Mouse (Mus musculus): ENCODE data around the gene Rin2. TPM values are rescaled to one million over a fixed set of nuclear protein-coding genes. Genes with fewer than 3 reads are reported as not detected.
"Not testable (repeated sequence)": the region's sequence is repeated elsewhere in the genome, so short reads cannot be mapped to it uniquely, and the experiment has no call there.

Gene Rin2
- polyA plus RNA-seq, 1 experiment, result 8.2 TPM

DNA sequence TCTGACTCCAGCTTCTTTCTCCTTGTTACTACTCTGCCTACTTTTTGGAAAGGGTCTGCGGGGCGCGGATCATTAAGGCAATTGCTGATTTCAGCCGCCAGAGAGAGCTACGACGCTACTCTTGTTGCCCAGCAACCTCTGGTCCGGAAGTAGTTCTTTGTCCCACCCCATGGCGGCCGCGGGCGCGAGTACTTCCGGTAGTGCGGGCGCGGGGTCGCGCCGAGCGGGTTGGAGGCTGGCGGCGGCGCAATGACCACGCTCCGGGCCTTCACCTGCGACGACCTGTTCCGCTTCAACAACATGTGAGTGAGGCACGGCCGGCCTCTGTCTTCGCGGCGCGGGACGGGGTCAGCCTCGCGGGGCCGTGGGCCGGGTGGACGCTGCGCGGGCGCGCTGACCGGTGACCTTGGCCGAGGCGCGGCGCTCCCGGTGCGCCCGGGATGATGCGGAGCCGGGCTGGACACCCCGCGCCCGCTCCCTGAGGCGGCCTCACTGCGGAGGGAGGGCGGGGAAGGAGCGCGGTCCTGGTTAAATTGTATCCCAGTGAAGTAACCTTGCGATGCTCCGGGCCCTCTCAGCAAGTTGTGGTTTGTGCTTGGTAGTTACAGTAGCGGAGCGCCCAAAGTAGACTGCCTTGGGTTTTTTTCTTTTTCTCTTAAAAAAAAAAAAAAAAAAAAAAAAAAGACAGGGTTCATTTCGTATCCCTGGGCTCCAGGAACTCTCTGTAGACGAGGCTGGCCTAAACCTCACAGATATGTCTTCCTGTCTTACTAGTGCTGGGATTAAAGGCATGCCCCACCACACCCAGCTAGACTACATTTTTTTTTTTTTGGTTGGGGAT lies 228.3 kb downstream of the Rin2 start:
- no peaks in the 10 kb centered on the region for H3K9me3 ChIP-seq (replicated peaks; ENCODE audit: control insufficient read depth, insufficient read depth, low read length, poor library complexity, severe bottlenecking)
- peak overlapping the region; percentile 83 for H3K4me3 ChIP-seq (ENCODE audit: low read depth, low read length)
- H3K27me3 ChIP-seq (ENCODE audit: control insufficient read depth, insufficient read depth, low read length, poor library complexity, severe bottlenecking), result no peaks in the 10 kb centered on the region
- peak overlapping the region; percentile 93 for H3K9ac ChIP-seq (ENCODE audit: low read depth, poor library complexity, severe bottlenecking)
- H3K4me1 ChIP-seq (ENCODE audit: control insufficient read depth, insufficient read depth, low read length), result no peaks in the 10 kb centered on the region
- TF ChIP-seq CTCF (IDR thresholded peaks at IDR 0.05; ENCODE audit: low read depth, low read length) (peak; percentile 39), POLR2A (IDR thresholded peaks at IDR 0.05; ENCODE audit: insufficient read depth, low read length) (no peak)
- H3K36me3 ChIP-seq (ENCODE audit: control insufficient read depth, insufficient read depth, low read length, poor library complexity, severe bottlenecking), result peaks cover 21% of the 10 kb centered on the region
- peak overlapping the region; percentile 20 for H3K27ac ChIP-seq (ENCODE audit: insufficient read depth, low read length)

DNA sequence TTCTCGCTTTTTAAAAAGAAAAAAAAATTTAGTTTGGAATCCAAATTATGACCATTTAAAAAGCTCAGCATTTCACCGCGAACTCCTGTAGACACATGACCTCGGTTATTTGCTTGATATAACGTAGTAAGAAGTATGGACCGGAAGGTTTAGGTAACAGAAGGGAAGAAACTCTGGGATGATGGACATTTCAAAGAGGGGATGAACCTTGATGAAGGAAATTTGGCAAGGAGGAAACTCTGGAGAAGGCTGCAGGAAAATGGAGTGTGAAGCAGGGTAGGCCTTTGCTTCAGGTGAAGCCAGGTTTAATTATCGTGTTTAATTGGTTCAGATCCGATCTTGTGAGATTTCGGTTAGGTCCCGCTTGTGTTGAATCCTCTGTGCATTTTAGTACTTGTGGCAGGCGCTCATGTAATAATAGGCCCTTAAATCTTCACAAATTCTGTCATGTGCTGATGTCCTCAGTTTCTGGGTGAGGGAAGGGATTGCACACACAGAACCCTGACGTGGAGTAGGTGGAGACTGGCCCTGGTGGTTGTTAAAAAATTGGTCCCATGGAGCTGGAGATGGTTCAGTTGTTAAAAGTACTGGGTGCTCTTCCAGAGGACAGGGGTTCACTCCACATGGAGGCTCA lies 229.1 kb downstream of the Rin2 start:
- Histone ChIP-seq H3K36me3 (ENCODE audit: control insufficient read depth, insufficient read depth, low read length, poor library complexity, severe bottlenecking) (peaks cover 28% of the 10 kb centered on the region), H3K9me3 (replicated peaks; ENCODE audit: control insufficient read depth, insufficient read depth, low read length, poor library complexity, severe bottlenecking) (no peaks in the 10 kb centered on the region), H3K27me3 (ENCODE audit: control insufficient read depth, insufficient read depth, low read length, poor library complexity, severe bottlenecking) (no peaks in the 10 kb centered on the region), H3K27ac (ENCODE audit: insufficient read depth, low read length) (no peak overlapping the region), H3K4me3 (ENCODE audit: low read depth, low read length) (peak overlapping the region; percentile 90), H3K4me1 (ENCODE audit: control insufficient read depth, insufficient read depth, low read length) (no peaks in the 10 kb centered on the region), H3K9ac (ENCODE audit: low read depth, poor library complexity, severe bottlenecking) (peak overlapping the region; percentile 93)
- TF ChIP-seq POLR2A (IDR thresholded peaks at IDR 0.05; ENCODE audit: insufficient read depth, low read length), result no peak
- TF ChIP-seq EP300 (IDR thresholded peaks at IDR 0.05; ENCODE audit: insufficient read depth, low read depth, low read length), result no peak
- no peak for TF ChIP-seq CTCF (IDR thresholded peaks at IDR 0.05; ENCODE audit: low read depth, low read length)

DNA sequence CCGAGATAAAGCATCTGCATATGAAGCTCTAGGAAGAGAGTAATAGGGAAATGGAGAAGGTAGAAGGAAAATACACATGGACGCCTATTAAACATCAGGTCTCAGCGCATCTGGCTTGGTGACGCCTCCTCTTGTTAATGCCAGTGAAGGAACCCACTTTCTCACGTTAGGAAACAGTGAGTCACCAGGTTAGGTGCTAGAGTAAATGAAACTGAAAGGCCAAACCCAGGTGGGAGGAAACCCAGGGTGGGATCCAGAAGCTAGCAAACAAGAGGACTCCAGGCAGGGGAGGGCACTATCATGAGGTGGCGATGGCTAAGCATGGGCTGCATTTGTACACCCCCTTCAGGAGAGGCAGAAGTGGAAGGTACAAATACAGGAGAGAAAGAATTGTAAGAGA lies 230.1 kb downstream of the Rin2 start:
- peak overlapping the region; percentile 17 for H3K4me3 ChIP-seq (ENCODE audit: low read depth, low read length)
- H3K27ac ChIP-seq (ENCODE audit: insufficient read depth, low read length), result peak overlapping the region; percentile 57
- TF ChIP-seq CTCF (IDR thresholded peaks at IDR 0.05; ENCODE audit: low read depth, low read length) (no peak), POLR2A (IDR thresholded peaks at IDR 0.05; ENCODE audit: insufficient read depth, low read length) (no peak), EP300 (IDR thresholded peaks at IDR 0.05; ENCODE audit: insufficient read depth, low read depth, low read length) (no peak)
- no peaks in the 10 kb centered on the region for H3K27me3 ChIP-seq (ENCODE audit: control insufficient read depth, insufficient read depth, low read length, poor library complexity, severe bottlenecking)
- no peaks in the 10 kb centered on the region for H3K4me1 ChIP-seq (ENCODE audit: control insufficient read depth, insufficient read depth, low read length)
- H3K9me3 ChIP-seq (replicated peaks; ENCODE audit: control insufficient read depth, insufficient read depth, low read length, poor library complexity, severe bottlenecking), result no peaks in the 10 kb centered on the region
- H3K9ac ChIP-seq (ENCODE audit: low read depth, poor library complexity, severe bottlenecking), result peak overlapping the region; percentile 9; the same call in 1 of the 2 replicates
- H3K36me3 ChIP-seq (ENCODE audit: control insufficient read depth, insufficient read depth, low read length, poor library complexity, severe bottlenecking), result peaks cover 37% of the 10 kb centered on the region

DNA sequence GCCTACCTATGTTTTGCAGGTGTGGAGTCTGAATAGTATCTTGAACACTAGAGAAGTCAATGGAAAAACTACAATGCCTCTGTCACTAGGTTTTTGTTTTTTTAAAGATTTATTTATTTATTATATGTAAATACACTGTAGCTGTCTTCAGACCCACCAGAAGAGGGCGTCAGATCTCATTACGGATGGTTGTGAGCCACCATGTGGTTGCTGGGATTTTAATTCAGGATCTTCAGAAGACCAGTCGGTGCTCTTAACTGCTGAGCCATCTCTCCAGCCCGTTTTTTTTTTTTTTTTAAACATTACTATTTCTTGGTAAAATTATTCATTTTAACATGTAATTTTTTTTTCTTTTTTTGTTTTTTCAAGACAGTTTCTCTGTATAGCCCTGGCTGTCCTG lies 230.9 kb downstream of the Rin2 start:
- H3K27ac ChIP-seq (ENCODE audit: insufficient read depth, low read length); H3K27me3 ChIP-seq (ENCODE audit: control insufficient read depth, insufficient read depth, low read length, poor library complexity, severe bottlenecking); H3K4me3 ChIP-seq (ENCODE audit: low read depth, low read length); H3K9me3 ChIP-seq (replicated peaks; ENCODE audit: control insufficient read depth, insufficient read depth, low read length, poor library complexity, severe bottlenecking); H3K4me1 ChIP-seq (ENCODE audit: control insufficient read depth, insufficient read depth, low read length): not testable (repeated sequence)
- Histone ChIP-seq H3K9ac (ENCODE audit: low read depth, poor library complexity, severe bottlenecking) (peak overlapping the region; percentile 9; the same call in 1 of the 2 replicates), H3K36me3 (ENCODE audit: control insufficient read depth, insufficient read depth, low read length, poor library complexity, severe bottlenecking) (peaks cover 45% of the 10 kb centered on the region)

DNA sequence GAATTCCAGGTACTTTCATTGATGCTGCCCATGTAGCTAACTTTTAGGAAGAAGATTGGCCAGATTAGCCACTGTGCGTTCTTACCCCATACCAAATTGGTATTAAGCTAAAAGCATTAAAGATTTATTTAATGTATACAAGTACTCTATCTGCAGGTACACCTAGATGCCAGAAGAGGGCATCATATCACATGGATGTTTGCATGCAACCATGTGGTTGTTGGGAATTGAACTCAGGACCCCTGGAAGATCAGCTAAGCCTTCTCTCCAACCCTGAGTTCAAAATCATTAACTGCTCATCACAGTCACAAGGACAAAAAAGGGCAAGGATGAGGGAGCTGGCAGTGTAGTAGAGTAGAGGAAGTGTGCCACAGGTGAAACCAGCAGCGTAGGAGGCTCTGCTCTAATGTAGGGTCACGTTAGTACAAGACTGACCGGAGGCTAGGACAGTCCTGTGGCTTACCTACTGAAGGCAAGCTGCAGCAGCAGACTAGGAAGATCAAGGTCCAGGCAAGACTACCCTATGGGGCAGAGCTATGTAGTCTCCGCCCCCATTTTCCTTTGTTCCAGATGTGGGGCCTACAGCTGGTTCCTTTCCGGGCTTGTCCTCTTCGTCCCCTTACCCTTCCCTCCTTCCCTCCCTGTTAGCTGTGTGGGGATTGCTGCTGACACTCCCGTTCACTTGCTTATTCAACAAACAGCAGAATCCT lies 246.1 kb downstream of the Rin2 start:
- peaks cover 48% of the 10 kb centered on the region for H3K36me3 ChIP-seq (ENCODE audit: control insufficient read depth, insufficient read depth, low read length, poor library complexity, severe bottlenecking)
- H3K4me1 ChIP-seq (ENCODE audit: control insufficient read depth, insufficient read depth, low read length), result no peaks in the 10 kb centered on the region
- H3K4me3 ChIP-seq (ENCODE audit: low read depth, low read length), result no peak overlapping the region
- TF ChIP-seq EP300 (IDR thresholded peaks at IDR 0.05; ENCODE audit: insufficient read depth, low read depth, low read length) (no peak), CTCF (IDR thresholded peaks at IDR 0.05; ENCODE audit: low read depth, low read length) (no peak), POLR2A (IDR thresholded peaks at IDR 0.05; ENCODE audit: insufficient read depth, low read length) (no peak)
- no peaks in the 10 kb centered on the region for H3K27me3 ChIP-seq (ENCODE audit: control insufficient read depth, insufficient read depth, low read length, poor library complexity, severe bottlenecking)
- no peak overlapping the region for H3K27ac ChIP-seq (ENCODE audit: insufficient read depth, low read length)
- H3K9me3 ChIP-seq (replicated peaks; ENCODE audit: control insufficient read depth, insufficient read depth, low read length, poor library complexity, severe bottlenecking), result no peaks in the 10 kb centered on the region
- H3K9ac ChIP-seq (ENCODE audit: low read depth, poor library complexity, severe bottlenecking), result no peak overlapping the region

All from ES-Bruce4 (cell line).